ENCODE assay signal across 28 mouse cellular contexts in genomic region chrX:106176331-106176730, GRCm38 (mm10).
"Had no signal": no experiment of that assay in that cellular context is flagged by ENCODE, and none has a peak within 500 bp of the region (broad histone marks: within the 10 kb centered on the region; RNA-seq: fewer than 3 reads in every experiment).

No protein-coding gene starts in this region.

- H3K9ac ChIP-seq: heart, embryonic 12.5 days; hindbrain, embryonic 12.5 days; hindbrain, embryonic 14.5 days; kidney, embryonic 15.5 days; limb, embryonic 13.5 days; limb, embryonic 15.5 days; liver, embryonic 12.5 days; liver, embryonic 14.5 days had no signal

- H3K4me1 ChIP-seq: heart, embryonic 10.5 days; heart, embryonic 12.5 days; hindbrain, embryonic 10.5 days; hindbrain, embryonic 12.5 days; kidney, embryonic 15.5 days; limb, embryonic 13.5 days; limb, embryonic 15.5 days; liver, embryonic 12.5 days had no signal

- H3K4me3 ChIP-seq: gastrocnemius, adult 2 months; heart, embryonic 10.5 days; heart, embryonic 12.5 days; hindbrain, embryonic 10.5 days; hindbrain, embryonic 12.5 days; kidney, embryonic 15.5 days; limb, embryonic 13.5 days; limb, embryonic 15.5 days; liver, embryonic 12.5 days had no signal

- DNase-seq: gastrocnemius, adult 2 months; gastrocnemius, postnatal 10 days; gastrocnemius, postnatal 25 days; heart, adult 18-20 months; heart, postnatal 10 days; heart, postnatal 4 days; kidney, adult 11 months; kidney, adult 2 months; kidney, adult 9 months; kidney, postnatal 14 days; kidney, postnatal 36 days; layer of hippocampus, adult 9-11 months; layer of hippocampus, postnatal 36 days; left cerebral cortex, postnatal 4 days had no signal

- H3K27ac ChIP-seq: gastrocnemius, adult 2 months; heart, embryonic 10.5 days; hindbrain, embryonic 10.5 days; hindbrain, embryonic 12.5 days; hindbrain, embryonic 14.5 days; kidney, embryonic 15.5 days; kidney, postnatal 0 days; limb, embryonic 13.5 days; limb, embryonic 15.5 days; liver, embryonic 12.5 days; liver, embryonic 14.5 days had no signal

- H3K27me3 ChIP-seq: heart, embryonic 12.5 days; hindbrain, embryonic 12.5 days; kidney, embryonic 15.5 days; limb, embryonic 13.5 days; limb, embryonic 15.5 days; liver, embryonic 12.5 days had no signal

- H3K36me3 ChIP-seq: heart, embryonic 10.5 days; heart, embryonic 12.5 days; hindbrain, embryonic 10.5 days; hindbrain, embryonic 12.5 days; kidney, embryonic 15.5 days; limb, embryonic 13.5 days; limb, embryonic 15.5 days; liver, embryonic 12.5 days had no signal

- ATAC-seq: hindbrain, embryonic 16.5 days; inflammation-experienced regulatory T-cells, adult 6 months; intestine, embryonic 16.5 days; liver, embryonic 12.5 days had no signal

- H3K9me3 ChIP-seq: heart, embryonic 10.5 days; hindbrain, embryonic 10.5 days; hindbrain, embryonic 12.5 days; kidney, embryonic 15.5 days; limb, embryonic 13.5 days; limb, embryonic 15.5 days; liver, embryonic 12.5 days had no signal
